Mouse (Mus musculus) mature B cell (primary cell): ENCODE results near the gene Shoc2.

Source experiments
- in situ Hi-C: fragments of 300-500 bp; cut with MboI; formaldehyde crosslinking; loops from 2 replicates; pipeline ENCODE4 v1.14.3; 2019

Shoc2 gene

DNA sequence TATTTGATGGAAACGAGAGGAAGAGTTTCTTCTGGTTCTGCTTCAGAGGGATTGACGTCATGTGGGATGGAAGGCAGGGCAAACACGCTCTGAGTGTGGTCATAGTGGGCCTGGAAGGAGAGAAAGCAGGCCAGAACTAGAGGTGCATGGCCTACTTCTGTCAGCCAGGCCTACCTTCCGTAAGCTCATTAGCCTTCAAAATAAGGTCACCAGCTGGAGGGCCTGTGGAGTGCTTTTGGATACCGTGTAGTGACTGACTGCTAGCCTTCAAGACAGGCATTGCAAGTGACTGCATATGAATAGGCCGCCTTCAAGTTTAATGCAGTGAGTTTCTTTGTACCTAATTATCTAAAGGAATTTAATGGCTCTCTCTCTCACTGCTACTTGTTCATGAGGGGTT, 91.0 kb downstream of the Shoc2 start:
- in situ Hi-C loops, result loop anchor here (25.0 kb wide), 1 partner anchor 1027 kb away; no protein-coding TSS in a partner anchor

DNA sequence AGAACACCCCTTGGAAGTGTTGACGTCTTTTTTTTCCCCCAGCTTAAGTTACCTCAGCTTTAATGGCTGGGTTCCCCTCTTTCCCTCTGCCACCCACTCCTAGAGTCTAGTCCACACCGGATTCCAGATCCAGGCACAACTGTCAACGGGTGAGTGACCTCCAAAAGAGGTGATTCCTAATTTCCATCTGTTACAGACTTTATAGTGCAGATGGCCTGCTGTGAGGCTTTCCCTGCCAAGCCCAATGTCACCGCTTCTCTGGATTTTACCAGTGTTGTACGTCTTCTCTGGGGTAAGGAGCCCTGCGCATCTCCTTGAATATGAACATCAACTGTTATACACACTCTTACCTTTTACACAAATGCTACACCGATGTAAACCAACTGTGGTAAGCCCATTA, 95.3 kb downstream of the Shoc2 start:
- in situ Hi-C loops, result loop anchor here (25.0 kb wide), 1 partner anchor 1023 kb away; no protein-coding TSS in a partner anchor

DNA sequence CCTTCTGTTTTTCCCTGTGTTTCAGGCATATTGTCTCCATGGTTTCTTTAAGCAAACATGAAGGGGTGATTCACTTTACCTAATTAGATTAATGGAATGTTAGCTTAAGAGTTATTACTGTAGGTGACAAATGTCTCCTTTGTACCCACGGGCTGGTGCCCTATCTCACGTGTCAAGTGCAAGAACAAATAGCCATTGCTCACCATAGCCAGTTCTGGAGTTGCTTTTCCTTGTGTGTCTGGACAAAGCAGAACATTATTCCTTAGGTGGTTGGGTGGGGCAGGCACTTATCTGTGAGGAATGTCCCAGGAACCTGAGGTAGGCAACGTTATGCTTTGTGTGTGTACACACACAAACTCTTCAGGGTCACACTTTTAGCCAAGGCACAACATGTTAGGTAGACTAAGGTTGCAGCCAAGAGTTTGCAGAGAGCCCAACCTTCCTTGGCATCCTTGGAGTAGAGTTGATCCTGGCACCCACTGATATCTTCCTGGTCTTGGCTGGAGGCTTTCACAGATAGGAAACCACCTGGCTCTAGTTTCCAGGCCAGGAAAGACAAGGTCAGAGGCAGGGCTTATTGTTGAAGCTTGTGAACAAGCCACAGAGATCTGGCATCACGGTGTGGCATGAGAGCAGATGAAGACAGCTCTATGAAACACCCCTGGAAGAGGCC, 96.4 kb downstream of the Shoc2 start:
- in situ Hi-C loops, result loop anchor here (25.0 kb wide), 1 partner anchor 1022 kb away; no protein-coding TSS in a partner anchor

DNA sequence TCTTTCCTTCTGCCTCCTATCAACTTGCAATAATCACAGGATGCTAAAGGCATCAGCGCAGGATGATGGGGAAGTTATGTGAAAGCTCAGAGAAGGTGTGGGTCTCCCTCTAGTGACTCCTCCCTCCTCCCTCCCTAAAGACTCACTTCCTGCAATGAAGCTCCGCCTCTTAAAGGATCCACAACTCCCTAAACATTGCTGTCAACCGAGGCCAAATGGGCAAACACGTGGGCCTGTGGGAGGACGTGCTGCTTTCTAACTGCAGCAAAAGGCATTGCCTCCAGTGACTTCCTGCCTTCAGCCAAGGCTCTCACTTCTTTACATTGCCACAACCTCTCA, 96.9 kb downstream of the Shoc2 start:
- in situ Hi-C loops, result loop anchor here (25.0 kb wide), 1 partner anchor 1021 kb away; no protein-coding TSS in a partner anchor

DNA sequence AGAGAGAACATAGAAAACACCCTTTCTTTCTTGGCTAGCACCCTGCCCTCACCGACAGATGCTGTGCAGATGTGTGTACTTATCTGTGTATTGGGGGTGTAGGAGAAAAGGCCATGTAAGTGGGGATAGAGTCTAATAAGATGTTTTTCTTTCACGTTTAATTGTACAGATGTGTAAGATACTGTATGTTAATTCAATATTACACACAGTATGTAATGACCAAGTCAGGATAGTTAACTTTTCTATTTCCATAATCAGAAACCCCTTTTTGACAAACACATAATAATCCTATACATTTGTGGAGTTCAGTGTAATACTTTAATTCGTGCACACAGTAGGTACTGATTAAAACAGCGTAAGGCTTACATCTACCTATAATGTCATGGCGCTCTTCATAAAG, 99.7 kb downstream of the Shoc2 start, which contains the start of gene Adra2a:
Gene Adra2a (plus strand): TSS at position 301 of the 400 bp plus-strand sequence.
- in situ Hi-C loops, result loop anchor here (25.0 kb wide), 1 partner anchor 1018 kb away; no protein-coding TSS in a partner anchor

DNA sequence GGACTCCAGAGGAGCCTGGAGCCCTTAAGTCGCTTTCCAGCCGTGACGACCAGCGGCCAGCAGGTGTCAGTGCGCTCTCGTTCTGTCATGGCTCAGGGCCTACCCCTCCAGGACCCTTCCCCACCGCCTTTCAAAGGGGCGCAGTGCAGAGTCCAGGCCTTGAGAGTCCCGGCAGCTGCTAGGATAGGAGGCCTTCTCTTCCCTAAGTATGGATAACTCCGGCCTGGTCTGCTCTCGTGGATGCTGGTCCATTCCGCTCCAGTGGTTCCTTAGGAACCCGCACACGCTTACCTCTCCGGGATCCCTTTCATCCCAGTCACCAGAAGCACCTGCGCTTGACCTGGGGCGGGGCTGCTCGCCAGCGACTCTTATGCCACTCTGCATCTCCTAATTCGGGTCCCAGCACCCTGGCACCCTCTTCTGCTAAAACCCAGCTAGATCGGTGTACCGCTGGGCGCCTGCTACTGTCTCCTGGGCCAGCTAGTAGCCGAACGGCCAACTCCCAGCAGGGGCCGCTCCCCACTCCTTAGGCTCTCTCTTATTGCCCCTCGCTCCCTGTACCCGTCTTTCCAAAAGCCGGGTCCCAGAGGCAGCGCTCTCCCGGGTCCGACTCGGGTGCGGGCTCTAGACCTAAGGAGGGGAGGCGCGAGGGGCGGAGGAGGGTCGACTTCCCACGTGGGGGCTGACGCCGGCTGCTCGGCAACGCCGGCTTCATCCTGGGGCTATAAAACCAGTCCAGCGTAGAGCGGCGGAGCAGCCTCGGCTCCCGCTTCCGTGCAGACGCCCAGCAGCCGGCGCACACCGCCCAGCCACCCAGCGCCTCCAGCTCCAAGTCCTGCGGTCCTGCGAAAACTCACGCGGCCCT, 100.6 kb downstream of the Shoc2 start:
- in situ Hi-C loops, result loop anchor here (25.0 kb wide), 1 partner anchor 1018 kb away; no protein-coding TSS in a partner anchor

DNA sequence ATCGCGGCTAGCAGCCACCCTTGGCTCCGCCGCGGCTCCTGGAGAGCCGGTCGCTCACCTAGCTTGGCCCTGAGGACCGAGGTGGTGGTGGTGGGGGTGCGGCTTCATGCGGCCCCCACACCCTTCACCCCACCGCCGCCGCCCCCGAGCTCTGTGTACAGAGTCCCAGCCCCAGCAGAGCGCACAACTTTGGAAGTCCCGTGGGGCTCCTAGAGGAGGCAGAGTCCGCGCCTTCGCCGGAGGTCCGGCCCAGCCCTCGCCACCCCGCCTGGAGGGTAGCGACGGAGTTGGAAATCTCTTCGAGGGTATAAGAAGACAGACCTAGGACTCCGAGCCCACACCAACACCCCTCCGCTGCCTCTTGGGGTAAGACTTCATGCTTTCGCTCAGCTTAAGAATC, 101.3 kb downstream of the Shoc2 start:
- in situ Hi-C loops, result loop anchor here (25.0 kb wide), 1 partner anchor 1017 kb away; no protein-coding TSS in a partner anchor

DNA sequence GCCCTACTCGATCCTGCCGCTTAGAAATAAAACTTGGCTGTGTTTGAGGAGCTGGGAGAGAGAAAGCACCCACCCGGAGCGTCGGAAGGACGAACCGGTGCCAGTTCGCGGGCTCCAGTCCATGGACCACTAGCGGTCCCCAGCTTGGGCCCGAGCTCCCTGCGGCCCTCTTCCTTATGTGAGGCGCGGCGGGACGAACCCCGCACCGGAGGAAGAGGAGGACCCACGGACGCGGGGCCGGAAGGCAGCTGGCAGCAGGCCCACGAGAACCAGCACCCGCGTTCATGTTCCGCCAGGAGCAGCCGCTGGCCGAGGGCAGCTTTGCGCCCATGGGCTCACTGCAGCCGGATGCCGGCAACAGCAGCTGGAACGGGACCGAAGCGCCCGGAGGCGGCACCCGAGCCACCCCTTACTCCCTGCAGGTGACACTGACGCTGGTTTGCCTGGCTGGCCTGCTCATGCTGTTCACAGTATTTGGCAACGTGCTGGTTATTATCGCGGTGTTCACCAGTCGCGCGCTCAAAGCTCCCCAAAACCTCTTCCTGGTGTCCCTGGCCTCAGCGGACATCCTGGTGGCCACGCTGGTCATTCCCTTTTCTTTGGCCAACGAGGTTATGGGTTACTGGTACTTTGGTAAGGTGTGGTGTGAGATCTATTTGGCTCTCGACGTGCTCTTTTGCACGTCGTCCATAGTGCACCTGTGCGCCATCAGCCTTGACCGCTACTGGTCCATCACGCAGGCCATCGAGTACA, 102.0 kb downstream of the Shoc2 start:
- in situ Hi-C loops, result loop anchor here (25.0 kb wide), 1 partner anchor 1016 kb away; no protein-coding TSS in a partner anchor

DNA sequence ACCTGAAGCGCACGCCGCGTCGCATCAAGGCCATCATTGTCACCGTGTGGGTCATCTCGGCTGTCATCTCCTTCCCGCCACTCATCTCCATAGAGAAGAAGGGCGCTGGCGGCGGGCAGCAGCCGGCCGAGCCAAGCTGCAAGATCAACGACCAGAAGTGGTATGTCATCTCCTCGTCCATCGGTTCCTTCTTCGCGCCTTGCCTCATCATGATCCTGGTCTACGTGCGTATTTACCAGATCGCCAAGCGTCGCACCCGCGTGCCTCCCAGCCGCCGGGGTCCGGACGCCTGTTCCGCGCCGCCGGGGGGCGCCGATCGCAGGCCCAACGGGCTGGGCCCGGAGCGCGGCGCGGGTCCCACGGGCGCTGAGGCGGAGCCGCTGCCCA, 102.6 kb downstream of the Shoc2 start:
- in situ Hi-C loops, result loop anchor here (25.0 kb wide), 1 partner anchor 1016 kb away; no protein-coding TSS in a partner anchor

DNA sequence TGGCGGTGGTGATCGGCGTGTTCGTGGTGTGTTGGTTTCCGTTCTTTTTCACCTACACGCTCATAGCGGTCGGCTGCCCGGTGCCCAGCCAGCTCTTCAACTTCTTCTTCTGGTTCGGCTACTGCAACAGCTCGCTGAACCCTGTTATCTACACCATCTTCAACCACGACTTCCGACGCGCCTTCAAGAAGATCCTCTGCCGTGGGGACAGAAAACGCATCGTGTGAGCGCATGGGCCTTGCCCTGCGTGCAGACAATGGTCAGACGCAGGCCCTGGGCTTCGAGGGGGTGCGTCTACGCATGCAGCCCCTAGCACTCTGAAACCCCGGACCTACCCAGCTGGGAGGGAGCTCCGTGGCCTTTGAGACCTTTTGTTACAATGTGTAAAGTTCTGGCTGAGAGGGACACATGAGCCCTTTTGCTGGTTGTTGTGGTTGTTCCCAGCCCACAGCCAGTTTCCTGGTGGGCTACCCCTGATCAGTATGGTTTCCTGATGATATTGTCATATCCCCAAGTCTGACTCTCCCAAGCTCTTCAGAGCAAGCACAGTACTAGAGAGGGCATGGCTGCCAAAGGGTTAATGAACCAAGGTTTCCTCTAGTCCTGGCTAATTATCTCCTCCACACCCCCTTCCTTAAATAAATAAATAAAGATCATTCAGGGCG, 103.4 kb downstream of the Shoc2 start:
- in situ Hi-C loops, result loop anchor here (25.0 kb wide), 1 partner anchor 1015 kb away; no protein-coding TSS in a partner anchor

DNA sequence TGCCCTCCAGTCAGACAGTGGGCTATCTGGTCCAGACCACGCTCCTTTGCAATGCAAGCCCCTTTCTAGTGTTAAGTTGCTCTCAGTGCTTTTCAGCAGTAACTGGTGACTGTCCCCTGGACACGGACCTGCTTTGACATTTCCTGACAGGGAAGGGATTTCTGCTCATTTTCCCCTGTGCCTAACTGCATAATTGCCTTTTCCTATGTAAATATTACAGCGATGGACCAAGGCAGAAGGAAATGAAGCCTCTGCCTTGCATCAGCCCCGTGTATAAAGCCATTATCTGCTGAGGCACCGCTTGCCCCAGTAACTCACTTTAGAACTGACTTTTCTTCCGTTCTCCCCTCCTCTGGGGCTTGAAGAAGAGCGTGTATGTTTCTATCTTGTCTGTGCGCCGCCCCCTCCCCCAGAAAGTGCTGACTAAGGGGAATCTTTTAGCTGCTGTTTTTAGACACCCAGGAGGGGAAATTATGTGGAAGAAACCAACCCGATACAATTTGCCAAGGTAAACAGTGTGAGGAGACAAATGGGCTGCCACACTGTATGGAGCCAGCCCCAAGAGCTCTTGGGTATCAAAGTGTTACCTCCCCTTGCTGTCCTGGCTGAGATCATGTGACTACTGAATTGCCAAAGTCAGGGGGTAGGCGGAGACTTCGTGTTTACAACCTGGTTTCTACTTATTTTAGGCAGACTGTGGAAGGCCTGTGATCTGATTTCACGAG, 104.2 kb downstream of the Shoc2 start:
- in situ Hi-C loops, result loop anchor here (25.0 kb wide), 1 partner anchor 1014 kb away; no protein-coding TSS in a partner anchor

DNA sequence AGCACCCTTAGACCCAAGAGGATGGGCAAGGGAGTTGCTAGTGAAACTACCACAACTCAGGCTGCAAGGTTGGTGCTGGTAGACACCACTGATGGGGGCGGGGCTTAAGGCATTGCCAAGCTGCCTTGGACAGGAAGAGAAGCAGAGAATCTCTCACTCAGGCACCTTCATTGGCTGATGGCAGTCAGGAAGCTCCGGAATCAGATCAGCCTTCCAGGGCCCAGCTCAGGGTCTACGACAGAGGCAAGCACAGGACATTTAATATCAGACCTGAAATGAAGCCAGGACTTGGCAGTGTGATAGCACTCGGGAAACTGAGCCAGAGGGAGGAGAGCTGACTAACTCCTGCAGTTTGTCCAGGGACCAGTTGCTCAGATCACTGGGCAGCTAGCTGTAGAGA, 107.5 kb downstream of the Shoc2 start:
- in situ Hi-C loops, result no loop called here

DNA sequence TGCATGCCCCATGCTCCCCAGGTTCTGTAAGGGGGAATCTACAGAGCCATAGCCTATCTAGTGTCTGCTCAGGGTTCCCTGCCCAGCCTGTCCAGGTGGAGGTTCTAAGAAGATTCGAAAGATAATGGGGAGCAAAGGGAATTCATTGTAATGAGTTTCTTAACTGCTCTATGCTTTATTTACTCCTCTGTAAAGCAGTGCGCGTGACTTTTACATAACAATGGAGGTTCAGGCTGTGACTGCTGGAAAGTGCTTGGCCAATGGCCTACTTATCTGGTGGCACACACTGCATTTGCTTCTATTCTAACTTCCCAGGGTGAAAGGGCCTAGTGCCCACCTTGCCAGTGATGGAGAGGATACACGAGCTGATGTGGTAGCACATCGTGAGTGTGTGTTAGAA, 111.7 kb downstream of the Shoc2 start:
- in situ Hi-C loops, result no loop called here

DNA sequence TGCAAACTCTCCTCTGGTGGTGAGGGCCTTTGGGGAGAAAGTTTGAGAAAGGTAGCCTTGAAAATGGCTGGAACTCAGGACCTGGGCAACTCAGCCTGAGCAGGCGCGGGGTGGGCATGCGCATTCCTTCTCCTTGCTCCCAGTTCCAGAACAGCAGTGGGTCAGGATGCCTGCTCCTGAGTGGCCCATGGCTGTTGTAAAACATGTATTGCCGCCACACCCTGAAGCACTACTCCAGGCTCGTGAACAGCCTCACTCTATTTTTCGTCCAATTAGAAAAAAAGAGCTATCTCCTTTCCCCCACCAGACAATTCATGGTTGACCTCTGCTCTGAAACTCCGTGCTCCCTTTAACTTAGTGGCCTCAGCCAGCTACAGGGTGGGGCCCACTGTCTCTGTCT, 124.3 kb downstream of the Shoc2 start:
- in situ Hi-C loops, result no loop called here

DNA sequence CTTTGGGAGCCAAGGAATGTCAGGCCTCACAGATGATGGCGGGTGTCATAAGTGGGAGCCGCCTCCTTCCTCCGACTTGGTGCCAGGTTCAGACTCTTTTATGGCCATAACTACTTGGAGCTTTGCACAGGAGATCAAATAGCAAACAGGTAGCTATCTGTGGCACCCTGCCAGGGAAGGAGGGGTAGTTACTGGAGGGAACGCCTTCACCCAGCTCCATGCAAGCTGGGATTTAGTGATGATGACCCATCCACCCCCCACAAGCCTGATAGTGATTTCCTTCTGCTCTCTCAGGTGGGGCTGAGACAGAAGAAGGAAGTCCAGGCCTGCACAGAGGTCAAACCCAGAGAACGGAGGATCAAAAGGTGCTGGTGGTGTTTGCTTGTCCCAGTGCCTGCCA, 126.4 kb downstream of the Shoc2 start:
- in situ Hi-C loops, result no loop called here

DNA sequence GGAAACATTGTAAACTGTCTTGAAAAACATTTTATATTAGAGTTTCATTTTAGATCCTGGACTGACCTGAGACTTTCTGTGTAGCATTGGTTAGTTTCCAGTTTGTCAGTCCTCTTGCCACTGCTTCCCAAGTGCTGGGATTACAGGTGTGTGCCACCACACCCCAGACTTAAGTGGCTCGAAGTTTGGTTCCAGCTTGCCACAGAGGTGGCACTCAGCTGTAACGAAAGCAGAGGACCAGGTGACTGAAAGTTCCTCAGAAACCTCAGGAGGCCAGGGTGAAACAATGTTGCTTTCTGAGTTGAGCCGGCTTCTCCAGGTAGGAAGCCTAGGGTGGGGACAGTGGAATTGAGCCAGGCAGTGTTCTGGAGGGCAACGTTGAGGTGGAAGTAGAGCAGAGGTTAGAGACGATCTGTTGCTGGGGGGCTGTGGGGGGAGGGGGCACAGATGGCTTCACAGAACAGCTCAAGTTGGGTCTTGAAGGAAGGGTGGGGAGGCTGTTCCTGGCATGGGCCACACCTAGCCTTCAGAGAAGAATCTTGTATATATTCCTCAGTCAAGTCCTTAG, 128.2 kb downstream of the Shoc2 start:
- in situ Hi-C loops, result no loop called here

DNA sequence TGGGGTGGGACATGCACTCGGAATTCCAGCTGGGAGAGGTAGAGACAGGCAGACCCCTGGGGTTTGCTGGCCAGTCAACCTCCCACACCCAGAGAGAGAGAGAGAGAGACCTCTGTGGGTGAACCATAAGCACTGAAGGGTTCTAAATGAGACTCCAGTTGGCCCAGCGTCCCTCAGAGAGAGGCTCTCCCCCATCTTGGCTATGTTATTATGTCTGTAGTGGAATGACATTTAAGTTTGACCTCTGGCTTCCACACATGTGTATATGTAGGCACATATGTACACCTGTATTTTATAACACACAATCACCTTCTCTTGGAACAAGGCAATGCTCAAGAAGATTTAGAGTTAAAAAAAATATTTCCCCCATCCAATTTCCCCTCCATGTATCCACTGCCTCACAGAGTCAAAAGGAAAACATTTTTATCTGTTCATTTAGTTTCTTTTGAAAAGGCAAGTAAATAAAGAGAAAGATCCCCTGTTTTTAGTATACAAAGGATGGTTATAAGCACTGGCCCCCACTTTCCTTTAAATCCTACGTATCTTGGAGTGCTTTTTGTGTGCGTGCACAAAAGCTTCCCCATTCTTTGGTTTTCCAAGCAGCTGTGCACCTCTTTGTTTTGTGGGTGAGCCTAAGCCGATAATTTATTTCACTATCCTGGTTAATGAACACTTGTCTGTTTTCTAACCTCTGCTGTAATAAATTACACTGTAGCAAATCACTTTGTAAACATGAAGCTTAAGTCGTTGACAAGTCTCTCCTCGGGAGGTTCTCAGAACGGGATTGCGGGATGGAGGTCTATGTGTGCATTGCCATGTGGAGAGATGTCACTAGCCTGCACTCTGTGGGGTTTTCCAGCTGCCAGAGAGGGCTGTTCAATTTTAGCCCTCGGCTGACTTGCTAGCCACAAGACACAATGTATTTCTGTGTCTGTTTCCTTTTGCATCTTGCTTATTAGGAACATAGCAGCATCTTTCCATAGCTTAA, 132.6 kb downstream of the Shoc2 start:
- in situ Hi-C loops, result no loop called here

DNA sequence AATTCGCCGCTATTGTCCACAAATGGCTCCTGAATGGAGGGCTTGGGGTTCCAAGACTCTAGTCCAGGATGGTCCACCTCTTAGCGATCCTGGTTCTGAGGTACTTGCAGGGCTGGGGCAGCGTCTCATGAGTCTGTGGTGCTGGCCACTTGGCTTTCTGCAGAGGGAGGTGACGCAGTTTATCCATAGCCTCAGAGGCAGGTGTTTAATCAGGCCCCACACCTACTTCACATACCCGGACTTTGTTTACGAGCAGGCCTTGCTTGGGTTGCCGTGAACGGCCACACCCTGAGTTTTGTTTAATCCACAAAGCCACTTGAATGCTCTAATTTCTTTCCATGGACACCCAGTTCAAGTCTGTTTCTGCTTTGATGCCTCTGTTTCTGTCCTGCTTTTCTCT, 137.2 kb downstream of the Shoc2 start:
- in situ Hi-C loops, result no loop called here

DNA sequence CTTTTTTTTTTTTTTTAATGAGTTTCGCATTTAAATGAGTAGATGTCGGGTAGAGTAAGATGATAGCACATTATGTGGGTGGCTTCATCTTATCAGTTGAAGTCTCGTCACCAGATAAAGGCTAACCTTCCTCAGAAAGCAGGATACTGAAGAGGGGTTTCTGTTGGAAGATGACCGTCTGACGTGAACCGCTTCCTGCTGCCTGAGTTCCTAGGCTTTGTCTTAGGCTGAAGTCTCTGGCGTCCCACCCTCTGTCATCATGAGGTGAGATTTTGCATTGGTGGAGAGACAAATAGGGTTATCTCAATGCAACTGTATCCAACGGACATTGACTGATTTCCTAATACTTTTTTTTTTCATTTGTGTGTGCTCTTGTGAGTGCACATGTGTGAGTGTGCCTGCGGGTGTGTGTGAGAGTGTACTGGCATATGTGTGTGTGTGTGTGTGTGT, 137.6 kb downstream of the Shoc2 start:
- in situ Hi-C loops, result no loop called here
